Mouse (Mus musculus) CH12.LX (cell line): ENCODE data around the gene Dlgap1.

Experiments used
- CTCF ChIP-seq, 2 experiments: IDR thresholded peaks in 1 of 2; conservative IDR thresholded peaks in 1 of 2; 2 replicates each; pipeline ENCODE4 v1.5.1; 2011 to 2012; ENCODE audit warnings: low read depth in 2 of 2, low read length in 2 of 2, improper control_type of control experiment in 1 of 2, inconsistent platforms in 1 of 2, mild to moderate bottlenecking in 1 of 2, moderate library complexity in 1 of 2
- MAFK ChIP-seq: IDR thresholded peaks from 2 replicates; pipeline ENCODE4 v1.6.1; 2011; ENCODE audit warnings: low read length, improper control_type of control experiment; ENCODE audit not compliant: insufficient replicate concordance
- POLR2A ChIP-seq: IDR thresholded peaks from 2 replicates; pipeline ENCODE4 v1.6.1; 2011; ENCODE audit warnings: low read depth, mild to moderate bottlenecking, improper control_type of control experiment, low read length
- POLR2AphosphoS2 ChIP-seq: IDR thresholded peaks from 2 replicates; pipeline ENCODE4 v1.6.1; 2011; ENCODE audit warnings: low read depth, low read length, improper control_type of control experiment
- RAD21 ChIP-seq: IDR thresholded peaks from 2 replicates; pipeline ENCODE4 v1.6.1; 2011; ENCODE audit warnings: low read depth, mild to moderate bottlenecking, low read length, improper control_type of control experiment, moderate library complexity
- TBP ChIP-seq: conservative IDR thresholded peaks from 2 replicates; pipeline ENCODE4 v1.6.1; 2011; ENCODE audit warnings: low read depth, low read length, improper control_type of control experiment
- UBTF ChIP-seq: IDR thresholded peaks from 2 replicates; pipeline ENCODE4 v1.6.1; 2012; ENCODE audit warnings: low read depth, mild to moderate bottlenecking, inconsistent platforms, low read length, improper control_type of control experiment, moderate library complexity
- ZMIZ1 ChIP-seq: IDR thresholded peaks from 2 replicates; pipeline ENCODE4 v1.6.1; 2012; ENCODE audit warnings: low read depth, mild to moderate bottlenecking, inconsistent platforms, low read length, improper control_type of control experiment
- ZNF384 ChIP-seq: IDR thresholded peaks from 2 replicates; pipeline ENCODE4 v1.6.1; 2012; ENCODE audit warnings: low read depth, low read length, improper control_type of control experiment, inconsistent platforms

GRCm38 (mm10) chr17:70850996-70851991, 882.4 kb downstream of the Dlgap1 start:
- TF ChIP-seq TBP: peak; percentile 87
- peak; percentile 41 for TF ChIP-seq UBTF
- TF ChIP-seq CTCF (conservative IDR thresholded peaks at IDR 0.05 in 1 of 2, IDR thresholded peaks at IDR 0.05 in 1 of 2; ENCODE audit: low read depth in 2 of 2, low read length in 2 of 2): no peak
- peak; percentile 83 for TF ChIP-seq POLR2A
- peak; percentile 66; the same call in 1 of the 2 replicates for TF ChIP-seq MAFK
- no peak for TF ChIP-seq ZNF384
- TF ChIP-seq POLR2AphosphoS2: no peak; the same call in none of the 2 replicates
- TF ChIP-seq RAD21: no peak
- TF ChIP-seq ZMIZ1: peak; percentile 87
